Mouse (Mus musculus): Measurements from ENCODE around the gene Fam229a. TPM values are rescaled to one million over a fixed set of nuclear protein-coding genes. Genes with fewer than 3 reads are reported as not detected.
A peak's percentile ranks its signal among the peaks of the same experiment; 100 is the strongest.

Fam229a gene
- polyA plus RNA-seq (2015; fragmentation: Nextera tagmentation; extraction: Ambion mirVana): not detected in 2 replicates

DNA sequence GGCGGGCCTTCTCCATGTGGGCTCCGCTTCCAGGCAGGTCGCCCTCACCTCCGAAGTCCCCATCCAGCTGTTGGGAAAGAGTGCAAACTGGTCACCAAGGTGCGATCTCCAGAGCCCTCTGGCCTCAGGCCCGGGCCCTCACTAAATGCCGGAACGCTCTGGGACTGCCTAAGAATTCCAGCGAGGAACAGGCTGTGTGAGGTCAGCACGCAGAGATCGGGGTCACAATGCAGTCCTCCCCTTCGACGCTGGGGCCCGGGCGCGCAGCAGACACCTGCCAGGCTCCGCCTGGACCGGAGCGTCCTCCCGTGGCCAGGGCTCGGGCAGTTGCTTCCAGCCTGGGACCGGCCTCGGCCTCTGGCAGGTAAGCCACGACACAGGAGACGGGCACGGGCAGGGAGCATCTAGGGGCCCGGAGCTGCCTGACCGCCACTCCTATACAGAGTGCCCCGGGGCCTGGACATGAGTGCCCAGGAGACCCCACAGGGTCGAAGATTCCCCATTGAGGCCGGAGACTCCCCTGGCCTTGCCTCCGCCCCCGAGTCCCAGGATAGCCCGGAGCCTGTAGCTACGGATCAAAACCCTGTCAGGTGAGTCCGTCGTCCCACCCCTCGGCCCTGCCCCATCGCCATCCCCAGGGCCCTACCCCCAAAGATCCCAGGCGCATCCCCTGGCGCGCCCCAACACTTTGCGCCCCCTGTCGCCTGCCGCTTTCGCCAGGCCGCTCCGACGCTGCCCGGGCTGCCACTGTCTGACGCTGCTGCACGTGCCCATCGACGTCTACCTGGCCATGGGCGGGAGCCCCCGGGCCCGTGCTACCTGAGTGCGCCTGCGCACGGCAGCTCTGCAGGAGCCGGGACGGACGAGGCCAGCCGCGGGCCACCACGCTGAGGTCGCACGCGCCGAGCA lies at the start of gene Fam229a, which contains the start of gene Tssk3:
Gene Fam229a (plus strand): TSS at position 219 of the 909 bp plus-strand sequence.
Gene Tssk3 (minus strand): TSS at position 51 of the 909 bp plus-strand sequence.
- peak within 1 kb of the TSS; percentile 64 for H3K9ac ChIP-seq (ENCODE audit: low read length)
- H3K36me3 ChIP-seq (ENCODE audit: control insufficient read depth, insufficient read depth): peaks cover 26% of the 10 kb centered on the region
- H3K4me2 ChIP-seq (ENCODE audit: low read depth, low read length): peak within 1 kb of the TSS; percentile 83
- H3K4me3 ChIP-seq (ENCODE audit: low read length): peak within 1 kb of the TSS; percentile 46
- H3K9me3 ChIP-seq (replicated peaks; ENCODE audit: control insufficient read depth, low read length): no peaks in the 10 kb centered on the region
- H3K4me1 ChIP-seq (ENCODE audit: control insufficient read depth, insufficient read depth, low read length): peaks cover 14% of the 10 kb centered on the region
- peak; percentile 24; the same call in 1 of the 2 replicates for ATAC-seq (replicated peaks; ENCODE audit: extremely low read depth, insufficient read depth, low FRiP score)
- WGBS: 5% methylated on average over 70 of the region's 70 CpGs
- no peak within 1 kb of the TSS for H3K27ac ChIP-seq (ENCODE audit: low read length)
- H3K27me3 ChIP-seq (ENCODE audit: control insufficient read depth, insufficient read depth, low read length): peaks cover 9% of the 10 kb centered on the region

DNA sequence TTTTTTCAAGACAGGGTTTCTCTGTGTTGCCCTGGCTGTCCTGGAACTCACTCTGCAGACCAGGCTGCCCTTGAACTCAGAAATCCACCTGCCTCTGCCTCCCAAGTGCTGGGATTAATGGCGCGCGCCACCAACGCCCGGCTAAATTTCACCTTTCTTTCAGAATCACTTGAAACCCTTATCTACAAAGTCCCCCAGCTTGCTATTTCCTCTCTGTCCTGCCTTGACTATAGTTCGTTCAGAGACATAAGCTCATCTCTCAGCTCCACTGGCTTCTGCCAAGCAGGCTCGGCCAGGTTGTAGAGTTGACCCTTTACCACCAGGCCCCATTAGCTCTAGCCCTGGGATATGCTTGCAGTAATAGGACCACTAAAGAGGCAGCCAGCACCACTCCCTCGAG lies 43.6 kb upstream of the Fam229a start:
- no peak for ATAC-seq (replicated peaks; ENCODE audit: extremely low read depth, insufficient read depth, low FRiP score)

DNA sequence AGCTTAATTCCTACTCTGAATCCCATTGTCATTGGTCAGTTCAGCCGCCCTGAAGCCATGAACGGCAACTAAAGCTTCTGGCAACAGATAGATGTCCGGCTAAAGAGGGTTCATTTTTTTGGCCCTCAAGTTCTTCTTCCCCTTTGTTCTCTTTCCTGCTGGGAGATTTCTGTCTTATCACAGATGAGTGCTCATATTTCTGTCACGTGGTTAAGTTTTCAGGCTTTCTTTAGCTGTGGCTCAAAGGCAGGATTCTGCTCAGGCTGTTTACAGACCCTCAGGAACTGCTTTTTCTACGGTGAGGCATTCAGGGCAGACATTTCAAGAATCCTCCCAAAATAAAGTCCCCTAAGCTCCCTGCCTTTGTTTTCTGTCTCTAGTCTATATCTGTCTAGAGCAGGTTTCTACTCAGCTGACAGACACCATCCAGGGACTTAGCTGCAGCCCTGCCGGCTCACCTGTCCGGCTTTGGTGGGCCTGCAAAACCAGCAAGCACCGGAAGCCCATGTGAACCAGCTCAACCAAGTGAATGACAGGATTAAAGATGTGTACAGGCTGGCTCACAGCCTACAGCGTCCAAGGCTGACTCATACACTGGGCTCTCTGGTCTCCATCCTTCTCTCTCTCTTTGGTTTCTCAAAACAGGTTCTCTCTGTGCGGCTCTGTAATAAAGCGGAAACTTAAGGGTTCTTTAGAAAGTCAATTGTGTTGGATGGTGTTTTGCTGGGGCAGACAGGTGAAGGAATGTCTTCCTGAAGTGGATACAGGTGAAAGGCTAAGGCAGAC lies 43.0 kb upstream of the Fam229a start:
- peak overlapping the region; percentile 62 for H3K27ac ChIP-seq (ENCODE audit: low read length)
- H3K4me3 ChIP-seq (ENCODE audit: low read length): no peak overlapping the region
- 54% methylated on average over 11 of the region's 11 CpGs for WGBS
- H3K4me1 ChIP-seq (ENCODE audit: control insufficient read depth, insufficient read depth, low read length): peaks cover 16% of the 10 kb centered on the region
- no peaks in the 10 kb centered on the region for H3K27me3 ChIP-seq (ENCODE audit: control insufficient read depth, insufficient read depth, low read length)
- H3K9ac ChIP-seq (ENCODE audit: low read length): no peak overlapping the region; the same call in 1 of the 2 replicates
- no peaks in the 10 kb centered on the region for H3K9me3 ChIP-seq (replicated peaks; ENCODE audit: control insufficient read depth, low read length)
- H3K4me2 ChIP-seq (ENCODE audit: low read depth, low read length): no peak overlapping the region
- no peak; the same call in 1 of the 2 replicates for ATAC-seq (replicated peaks; ENCODE audit: extremely low read depth, insufficient read depth, low FRiP score)
- no peaks in the 10 kb centered on the region for H3K36me3 ChIP-seq (ENCODE audit: control insufficient read depth, insufficient read depth)

More for the DNA sequence above, 43.6 kb upstream of the Fam229a start:
- Histone ChIP-seq H3K27ac (ENCODE audit: low read length) (peak overlapping the region; percentile 52), H3K9me3 (replicated peaks; ENCODE audit: control insufficient read depth, low read length) (no peaks in the 10 kb centered on the region), H3K4me2 (ENCODE audit: low read depth, low read length) (no peak overlapping the region), H3K27me3 (ENCODE audit: control insufficient read depth, insufficient read depth, low read length) (peaks cover under 1% of the 10 kb centered on the region; the same call in 1 of the 2 replicates), H3K36me3 (ENCODE audit: control insufficient read depth, insufficient read depth) (no peaks in the 10 kb centered on the region), H3K9ac (ENCODE audit: low read length) (no peak overlapping the region), H3K4me1 (ENCODE audit: control insufficient read depth, insufficient read depth, low read length) (peaks cover 16% of the 10 kb centered on the region), H3K4me3 (ENCODE audit: low read length) (no peak overlapping the region)
- WGBS: 62% methylated on average over 8 of the region's 8 CpGs

DNA sequence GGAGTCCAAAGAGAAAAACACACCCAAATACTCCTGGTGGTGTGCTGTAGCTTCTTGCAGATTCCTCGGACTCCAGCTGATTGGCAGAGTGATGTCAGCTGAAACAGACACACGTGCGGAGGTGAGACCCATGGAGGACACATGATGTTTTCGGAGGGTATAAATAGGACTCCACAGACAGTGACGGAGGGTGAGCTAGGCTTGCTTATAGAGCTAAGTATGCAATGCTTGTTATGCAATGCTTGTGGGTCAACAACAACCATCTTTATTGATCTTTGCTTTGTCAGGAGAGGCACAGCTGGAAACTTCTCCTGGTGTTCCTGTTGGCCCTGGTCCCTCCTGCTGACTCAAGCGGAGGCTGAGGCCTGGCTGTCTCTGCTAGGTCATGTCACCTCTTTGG lies 42.3 kb upstream of the Fam229a start:
- no peaks in the 10 kb centered on the region for H3K36me3 ChIP-seq (ENCODE audit: control insufficient read depth, insufficient read depth)
- no peak overlapping the region for H3K4me3 ChIP-seq (ENCODE audit: low read length)
- no peak for ATAC-seq (replicated peaks; ENCODE audit: extremely low read depth, insufficient read depth, low FRiP score)
- no peak overlapping the region for H3K27ac ChIP-seq (ENCODE audit: low read length)
- WGBS: 74% methylated on average over 6 of the region's 6 CpGs
- no peak overlapping the region for H3K9ac ChIP-seq (ENCODE audit: low read length)
- H3K9me3 ChIP-seq (replicated peaks; ENCODE audit: control insufficient read depth, low read length): no peaks in the 10 kb centered on the region
- no peaks in the 10 kb centered on the region for H3K27me3 ChIP-seq (ENCODE audit: control insufficient read depth, insufficient read depth, low read length)
- H3K4me2 ChIP-seq (ENCODE audit: low read depth, low read length): no peak overlapping the region
- H3K4me1 ChIP-seq (ENCODE audit: control insufficient read depth, insufficient read depth, low read length): peaks cover 16% of the 10 kb centered on the region

DNA sequence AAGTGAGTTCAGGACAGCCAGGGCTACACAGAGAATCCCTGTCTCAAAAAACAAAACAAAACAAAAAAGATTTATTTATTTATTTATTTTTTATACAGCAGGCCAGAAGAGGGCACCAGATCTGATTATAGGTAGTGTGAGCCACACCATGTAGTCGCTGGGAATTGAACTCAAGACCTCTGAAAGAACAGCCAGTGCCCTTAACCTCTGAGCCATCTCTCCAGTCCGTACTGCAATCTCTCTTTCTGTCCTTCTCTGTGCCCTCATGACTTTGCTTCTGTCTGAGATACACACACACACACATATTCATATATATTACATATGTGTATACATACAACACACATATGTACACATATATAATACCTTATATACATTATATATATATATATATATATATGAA lies 40.1 kb upstream of the Fam229a start:
- Histone ChIP-seq H3K4me2 (ENCODE audit: low read depth, low read length) (no peak overlapping the region), H3K4me3 (ENCODE audit: low read length) (no peak overlapping the region), H3K9ac (ENCODE audit: low read length) (no peak overlapping the region), H3K9me3 (replicated peaks; ENCODE audit: control insufficient read depth, low read length) (no peaks in the 10 kb centered on the region), H3K36me3 (ENCODE audit: control insufficient read depth, insufficient read depth) (no peaks in the 10 kb centered on the region), H3K27me3 (ENCODE audit: control insufficient read depth, insufficient read depth, low read length) (no peaks in the 10 kb centered on the region), H3K27ac (ENCODE audit: low read length) (no peak overlapping the region), H3K4me1 (ENCODE audit: control insufficient read depth, insufficient read depth, low read length) (peaks cover 14% of the 10 kb centered on the region)
- WGBS: 65% methylated on average over 2 of the region's 2 CpGs
- no peak for ATAC-seq (replicated peaks; ENCODE audit: extremely low read depth, insufficient read depth, low FRiP score)

DNA sequence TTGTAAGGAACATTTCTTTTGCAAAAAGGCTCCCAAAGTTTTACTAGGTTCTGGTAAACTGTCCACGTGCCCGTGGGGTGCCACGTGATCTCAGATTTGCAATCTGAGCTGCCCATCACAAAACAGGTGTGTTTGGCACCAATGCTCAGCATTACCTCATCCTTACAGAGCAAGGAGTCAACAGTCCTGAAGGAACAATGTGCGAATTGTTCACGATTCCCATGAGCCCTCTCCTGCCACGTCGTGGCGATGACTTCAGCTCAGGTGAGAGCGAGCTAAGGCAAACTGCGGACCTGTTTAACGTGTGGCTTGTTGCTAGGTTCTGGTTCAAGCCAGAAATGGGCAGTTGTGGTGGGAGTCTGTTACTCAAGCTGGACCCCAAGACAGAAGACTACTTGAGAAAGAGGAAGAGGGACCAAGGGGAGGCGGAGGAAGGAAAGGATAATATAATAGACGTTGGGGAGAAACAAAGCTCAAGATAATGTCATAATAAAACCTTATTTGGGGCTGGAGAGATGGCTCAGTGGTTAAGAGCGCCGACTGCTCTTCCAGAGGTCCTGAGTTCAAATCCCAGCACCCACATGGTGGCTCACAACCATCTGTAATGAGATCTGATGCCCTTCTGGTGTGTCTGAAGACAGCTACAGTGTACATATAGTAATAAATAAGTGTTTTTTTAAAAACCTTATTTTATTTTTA lies 39.4 kb upstream of the Fam229a start:
- Histone ChIP-seq H3K27ac (ENCODE audit: low read length) (no peak overlapping the region), H3K27me3 (ENCODE audit: control insufficient read depth, insufficient read depth, low read length) (no peaks in the 10 kb centered on the region), H3K4me3 (ENCODE audit: low read length) (no peak overlapping the region), H3K9ac (ENCODE audit: low read length) (no peak overlapping the region), H3K9me3 (replicated peaks; ENCODE audit: control insufficient read depth, low read length) (no peaks in the 10 kb centered on the region), H3K36me3 (ENCODE audit: control insufficient read depth, insufficient read depth) (no peaks in the 10 kb centered on the region), H3K4me2 (ENCODE audit: low read depth, low read length) (no peak overlapping the region), H3K4me1 (ENCODE audit: control insufficient read depth, insufficient read depth, low read length) (peaks cover 14% of the 10 kb centered on the region)
- 77% methylated on average over 15 of the region's 15 CpGs for WGBS
- no peak for ATAC-seq (replicated peaks; ENCODE audit: extremely low read depth, insufficient read depth, low FRiP score)

DNA sequence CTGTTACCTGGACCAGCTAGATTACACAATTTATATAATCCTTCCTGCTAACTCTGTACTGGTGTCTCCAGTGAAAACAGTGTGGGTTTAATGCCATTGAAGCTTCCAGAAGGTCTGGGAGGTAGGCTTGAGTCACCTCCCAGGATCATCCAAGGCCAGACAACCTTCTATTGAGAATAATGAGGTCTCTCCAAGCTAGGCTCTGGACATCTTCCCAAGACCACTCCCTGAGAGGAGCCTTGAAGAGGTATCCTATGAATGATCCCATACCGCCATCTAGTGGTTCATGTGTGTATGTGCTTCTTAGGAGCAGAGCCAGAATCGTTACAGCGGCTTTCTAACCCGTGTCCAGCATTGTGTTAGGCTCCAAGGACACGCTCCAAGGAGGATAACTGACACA lies 35.7 kb upstream of the Fam229a start:
- WGBS: 2% methylated on average over 5 of the region's 5 CpGs
- H3K4me2 ChIP-seq (ENCODE audit: low read depth, low read length): no peak overlapping the region
- no peaks in the 10 kb centered on the region for H3K27me3 ChIP-seq (ENCODE audit: control insufficient read depth, insufficient read depth, low read length)
- H3K27ac ChIP-seq (ENCODE audit: low read length): no peak overlapping the region
- H3K9ac ChIP-seq (ENCODE audit: low read length): no peak overlapping the region
- H3K36me3 ChIP-seq (ENCODE audit: control insufficient read depth, insufficient read depth): no peaks in the 10 kb centered on the region
- peak; percentile 80 for ATAC-seq (replicated peaks; ENCODE audit: extremely low read depth, insufficient read depth, low FRiP score)
- no peaks in the 10 kb centered on the region for H3K9me3 ChIP-seq (replicated peaks; ENCODE audit: control insufficient read depth, low read length)
- no peaks in the 10 kb centered on the region for H3K4me1 ChIP-seq (ENCODE audit: control insufficient read depth, insufficient read depth, low read length)
- no peak overlapping the region for H3K4me3 ChIP-seq (ENCODE audit: low read length)

DNA sequence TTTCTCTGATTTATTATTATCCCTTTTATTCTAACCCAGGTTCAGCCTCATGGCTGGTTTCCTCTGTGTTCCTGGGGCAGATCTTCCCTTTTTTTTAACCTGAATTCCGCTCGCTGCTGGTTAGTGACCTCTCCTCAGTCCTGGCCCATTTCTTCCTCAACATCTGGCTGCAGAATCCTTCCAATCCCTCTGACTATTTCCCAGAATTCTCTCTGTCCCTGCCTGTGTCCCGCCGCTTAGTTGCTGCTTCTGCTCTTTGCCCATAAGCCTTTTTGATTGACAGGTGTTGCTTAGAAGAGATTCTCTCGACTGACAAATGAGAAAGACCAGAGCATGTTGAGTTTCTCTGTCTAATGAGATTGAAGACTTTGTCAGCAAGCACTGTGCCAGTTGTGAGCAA lies 34.9 kb upstream of the Fam229a start:
- H3K4me2 ChIP-seq (ENCODE audit: low read depth, low read length): no peak overlapping the region
- no peak for ATAC-seq (replicated peaks; ENCODE audit: extremely low read depth, insufficient read depth, low FRiP score)
- H3K27me3 ChIP-seq (ENCODE audit: control insufficient read depth, insufficient read depth, low read length): no peaks in the 10 kb centered on the region
- H3K9ac ChIP-seq (ENCODE audit: low read length): no peak overlapping the region
- WGBS: 40% methylated on average over 5 of the region's 5 CpGs
- H3K4me1 ChIP-seq (ENCODE audit: control insufficient read depth, insufficient read depth, low read length): peaks cover 3% of the 10 kb centered on the region; the same call in 1 of the 2 replicates
- no peak overlapping the region for H3K27ac ChIP-seq (ENCODE audit: low read length)
- H3K36me3 ChIP-seq (ENCODE audit: control insufficient read depth, insufficient read depth): no peaks in the 10 kb centered on the region
- H3K9me3 ChIP-seq (replicated peaks; ENCODE audit: control insufficient read depth, low read length): no peaks in the 10 kb centered on the region
- H3K4me3 ChIP-seq (ENCODE audit: low read length): no peak overlapping the region
